Mouse (Mus musculus): ENCODE data around the gene Slc22a6.

GRCm38 (mm10) chr19:8587315-8587714 is 30.5 kb upstream of the Slc22a6 start:
- TF ChIP-seq MAFK (IDR thresholded peaks at IDR 0.05; ENCODE audit: insufficient read depth, low read depth, low read length) (no peak), ZNF384 (IDR thresholded peaks at IDR 0.05; ENCODE audit: low read depth, low read length) (no peak)
